Mouse (Mus musculus): ENCODE data around the gene Rbpjl.

DNA sequence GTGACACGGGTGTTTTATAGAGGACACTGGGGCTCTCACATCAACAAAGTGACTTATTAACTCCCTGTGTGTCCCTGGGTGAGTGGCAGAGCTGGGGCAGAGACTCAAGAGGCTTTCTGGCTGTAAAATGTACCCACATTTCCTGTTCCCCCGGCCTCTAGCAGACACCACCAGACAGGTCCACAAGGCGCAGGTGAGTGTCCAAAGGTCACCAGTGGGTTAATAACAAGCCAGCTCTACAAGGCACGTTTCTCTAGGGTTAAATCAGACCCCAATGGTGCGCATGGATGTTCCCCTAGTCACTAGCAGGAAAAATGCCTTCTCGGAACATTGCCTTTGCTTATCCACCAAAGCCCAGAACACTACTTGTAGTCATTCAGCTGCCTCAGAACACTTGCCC is 34.8 kb downstream of the Rbpjl start:
- TF ChIP-seq GATA1 (IDR thresholded peaks at IDR 0.05; ENCODE audit: borderline replicate concordance, low read length), result no peak
- no peak for TF ChIP-seq CTCF (IDR thresholded peaks at IDR 0.05; ENCODE audit: low read depth, low read length)
- no peak for TF ChIP-seq GATA2 (IDR thresholded peaks at IDR 0.05; ENCODE audit: borderline replicate concordance, low read depth, low read length)
- no peak for TF ChIP-seq POLR2AphosphoS5 (IDR thresholded peaks at IDR 0.05; ENCODE audit: insufficient replicate concordance, low read depth, low read length)
- no peak for TF ChIP-seq TAL1 (conservative IDR thresholded peaks at IDR 0.05; ENCODE audit: low read depth, low read length)

All from G1E (cell line).